26 mouse cellular contexts compared by ENCODE assay signal in the genomic region with DNA sequence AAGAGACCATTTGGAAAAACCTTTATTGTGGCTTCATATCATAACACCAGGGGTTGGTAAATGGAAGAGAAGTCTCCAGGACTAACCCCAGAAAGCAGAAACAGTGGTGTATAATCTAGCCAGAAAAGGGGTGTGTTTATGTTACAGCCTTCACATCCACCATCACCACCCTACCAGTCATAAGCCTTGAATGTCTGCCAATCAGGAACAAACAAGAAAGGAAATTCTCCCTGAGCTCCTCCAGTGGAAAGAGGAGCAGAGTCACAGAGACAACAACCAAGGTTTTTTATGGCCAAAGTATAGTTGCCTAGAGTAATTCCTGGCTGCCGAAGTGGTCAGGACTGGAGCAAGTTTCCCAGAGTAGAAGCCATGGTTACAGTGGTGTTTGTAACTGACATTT. TPM values are rescaled to one million over a fixed set of nuclear protein-coding genes. Genes with fewer than 3 reads are reported as not detected.
DNase-seq lines count a peak whose midpoint lies in the region; ATAC-seq and TF ChIP-seq lines count a peak whose summit lies in the region.
"Had no signal": no experiment of that assay in that cellular context is flagged by ENCODE, and none has a peak within 500 bp of the region (broad histone marks: within the 10 kb centered on the region; RNA-seq: fewer than 3 reads in every experiment).

No protein-coding gene starts in this region.

- no peaks in the 10 kb centered on the region for H3K9me3 ChIP-seq in lung, embryonic 14.5 days (ENCODE audit: low read depth, low read length)
- H3K9me3 ChIP-seq: embryonic facial prominence, embryonic 13.5 days; forebrain, embryonic 12.5 days; G1E; heart, embryonic 13.5 days; hindbrain, embryonic 12.5 days had no signal

- H3K4me3 ChIP-seq in lung, embryonic 14.5 days (ENCODE audit: low read depth, low read length) = no peak overlapping the region
- H3K4me3 ChIP-seq: embryonic facial prominence, embryonic 13.5 days; forebrain, embryonic 12.5 days; heart, embryonic 13.5 days; hindbrain, embryonic 12.5 days had no signal

- no peak overlapping the region for H3K4me2 ChIP-seq in lung, embryonic 14.5 days
- H3K4me2 ChIP-seq: embryonic facial prominence, embryonic 13.5 days; forebrain, embryonic 12.5 days; heart, embryonic 13.5 days; hindbrain, embryonic 12.5 days had no signal

- 84% methylated on average over 1 of the region's 1 CpGs for WGBS in lung, embryonic 14.5 days

- no peak for TF ChIP-seq CTCF in lung, embryonic 14.5 days (IDR thresholded peaks at IDR 0.05; ENCODE audit: low read depth)

- no peaks in the 10 kb centered on the region for H3K36me3 ChIP-seq in lung, embryonic 14.5 days (ENCODE audit: insufficient read depth)
- H3K36me3 ChIP-seq: embryonic facial prominence, embryonic 13.5 days; forebrain, embryonic 12.5 days; G1E; heart, embryonic 13.5 days; hindbrain, embryonic 12.5 days had no signal

- peak; percentile 67 for DNase-seq in heart, adult 11 months
- no peak for DNase-seq in heart, adult 18-20 months
- DNase-seq in lung, embryonic 14.5 days = peak; percentile 45
- DNase-seq in lung, postnatal 25 days (ENCODE audit: low spot score) = no peak
- DNase-seq in testis, postnatal 10 days (ENCODE audit: low spot score) = peak; percentile 7
- no peak for DNase-seq in testis, postnatal 14 days (ENCODE audit: low spot score)
- no peak for DNase-seq in urinary bladder, postnatal 14 days (ENCODE audit: low spot score)
- DNase-seq: adrenal gland, adult 8-10 months; cerebellum, adult 18-20 months; cerebellum, postnatal 36 days; gastrocnemius, postnatal 10 days; heart, postnatal 36 days had no signal

- no peak overlapping the region for H3K9ac ChIP-seq in lung, embryonic 14.5 days
- H3K9ac ChIP-seq: embryonic facial prominence, embryonic 13.5 days; forebrain, embryonic 12.5 days; heart, embryonic 13.5 days; hindbrain, embryonic 12.5 days had no signal

- H3K4me1 ChIP-seq in lung, embryonic 14.5 days (ENCODE audit: insufficient read depth) = no peaks in the 10 kb centered on the region
- H3K4me1 ChIP-seq: embryonic facial prominence, embryonic 13.5 days; forebrain, embryonic 12.5 days; heart, embryonic 13.5 days; hindbrain, embryonic 12.5 days had no signal

- H3K27me3 ChIP-seq in lung, embryonic 14.5 days (ENCODE audit: insufficient read depth, low read length) = no peaks in the 10 kb centered on the region
- H3K27me3 ChIP-seq: embryonic facial prominence, embryonic 13.5 days; forebrain, embryonic 12.5 days; hindbrain, embryonic 12.5 days had no signal

- ATAC-seq in lung, embryonic 14.5 days (ENCODE audit: insufficient read depth) = no peak
- ATAC-seq: activated CD4-positive, CD25-positive, alpha-beta regulatory T cell, adult 4 months; forebrain, embryonic 16.5 days; hindbrain, embryonic 16.5 days; inflammation-experienced regulatory T-cells, adult 6 months; Patski had no signal

- no peak overlapping the region for H3K27ac ChIP-seq in lung, embryonic 14.5 days (ENCODE audit: low read depth)
- H3K27ac ChIP-seq: embryonic facial prominence, embryonic 13.5 days; forebrain, embryonic 12.5 days; heart, embryonic 13.5 days; hindbrain, embryonic 12.5 days had no signal

RNA-seq across cellular contexts. Expression of a gene that starts 8.3 kb away (rescaled TPM):
- total RNA-seq in heart, adult 18-20 months (2021) = under 1 TPM; 0.59 to 0.62 TPM
- polyA plus RNA-seq in lung, embryonic 14.5 days (2014; fragmentation: Nextera tagmentation; extraction: Ambion mirVana) = 0.19 and 0.50 TPM in 2 replicates
- polyA plus RNA-seq: Patski had no signal

RNA-seq across cellular contexts. Expression of a gene that starts 24.8 kb away (rescaled TPM):
- 1 to 10 TPM; 5.6 to 7.2 TPM for total RNA-seq in heart, adult 18-20 months (2021)
- 22.2 and 26.8 TPM in 2 replicates for polyA plus RNA-seq in lung, embryonic 14.5 days (2014; fragmentation: Nextera tagmentation; extraction: Ambion mirVana)

RNA-seq across cellular contexts. Expression of a gene that starts 47.1 kb away (rescaled TPM):
- total RNA-seq in heart, adult 18-20 months (2021) = not detected
- not detected in 2 replicates for polyA plus RNA-seq in lung, embryonic 14.5 days (2014; fragmentation: Nextera tagmentation; extraction: Ambion mirVana)
- total RNA-seq: G1E; gastrocnemius, postnatal 10 days; gastrocnemius, postnatal 4 days; heart, adult 8-10 months; heart, postnatal 36 days had no signal
- polyA plus RNA-seq: activated CD4-positive, CD25-positive, alpha-beta regulatory T cell, adult 4 months; embryonic facial prominence, embryonic 13.5 days; forebrain, embryonic 12.5 days; forebrain, embryonic 16.5 days; frontal cortex, adult 2 months; G1E; heart, embryonic 13.5 days; heart, postnatal 0 days; hindbrain, embryonic 12.5 days; hindbrain, embryonic 16.5 days; inflammation-experienced regulatory T-cells, adult 6 months; Patski had no signal

RNA-seq across cellular contexts. Expression of a gene that starts 48.4 kb away (rescaled TPM):
- total RNA-seq in heart, adult 18-20 months (2021) = 10 to 100 TPM; 69.4 to 69.9 TPM
- 34.8 and 43.3 TPM in 2 replicates for polyA plus RNA-seq in lung, embryonic 14.5 days (2014; fragmentation: Nextera tagmentation; extraction: Ambion mirVana)

RNA-seq across cellular contexts. Expression of a gene that starts 52.2 kb away (rescaled TPM):
- total RNA-seq in heart, adult 18-20 months (2021) = 10 to 100 TPM; 16.9 to 18.5 TPM
- polyA plus RNA-seq in lung, embryonic 14.5 days (2014; fragmentation: Nextera tagmentation; extraction: Ambion mirVana) = 6.9 and 8.9 TPM in 2 replicates

Comparison
In these comparisons a context has a peak if more than half of its experiments do, and no peak if none do; other contexts are left out.
1. DNase-seq: peak in heart, adult 11 months (single experiment), lung, embryonic 14.5 days (single experiment) and testis, postnatal 10 days (single experiment); none in heart, adult 18-20 months (0 of 2), lung, postnatal 25 days (single experiment), testis, postnatal 14 days (single experiment) and urinary bladder, postnatal 14 days (single experiment).